Mouse (Mus musculus) cortical plate, adult 2 months (tissue): ENCODE data around the gene Fam129c. TPM values are rescaled to one million over a fixed set of nuclear protein-coding genes. Genes with fewer than 3 reads are reported as not detected.
A peak's percentile ranks its signal among the peaks of the same experiment; 100 is the strongest.

Source experiments
- H3K27ac ChIP-seq: fragments of 200-500 bp; 2 replicates; pipeline ENCODE4 v1.5.1; 2012; ENCODE audit warnings: low read length, control low read depth, inconsistent platforms; ENCODE audit not compliant: insufficient read depth
- H3K4me1 ChIP-seq: fragments of 200-500 bp; 2 replicates; pipeline ENCODE4 v1.6.1; 2011; ENCODE audit warnings: low read length; ENCODE audit not compliant: control insufficient read depth, insufficient read depth
- H3K4me3 ChIP-seq: fragments of 200-500 bp; 2 replicates; pipeline ENCODE4 v1.5.1; 2011; ENCODE audit warnings: mild to moderate bottlenecking, low read length, control low read depth; ENCODE audit not compliant: insufficient read depth
- CTCF ChIP-seq: fragments of 200-500 bp; IDR thresholded peaks from 2 replicates; pipeline ENCODE4 v1.5.1; 2011; ENCODE audit warnings: mild to moderate bottlenecking, control low read depth, low read length; ENCODE audit not compliant: insufficient read depth; ENCODE audit errors: extremely low read depth
- POLR2A ChIP-seq: fragments of 200-500 bp; IDR thresholded peaks from 2 replicates; pipeline ENCODE4 v1.6.1; 2011; ENCODE audit warnings: mild to moderate bottlenecking, low read length, control low read depth; ENCODE audit not compliant: insufficient read depth; ENCODE audit errors: extremely low read depth
- polyA plus RNA-seq: library from polyadenylated mRNA; depleted of rRNA; stranded (reverse); fragments of >200 nt; gene quantifications from 2 replicates; pipeline ENCODE4 v1.2.3, GENCODE M21; 2012

Fam129c gene
- polyA plus RNA-seq, 1 experiment = 2.8 TPM

- TF ChIP-seq CTCF (no peak), POLR2A (peak; percentile 16; the same call in 1 of the 2 replicates)
- Histone ChIP-seq H3K4me1 (peaks cover 5% of the 10 kb centered on the region), H3K4me3 (peak within 1 kb of the TSS; percentile 99), H3K27ac (peak within 1 kb of the TSS; percentile 99)
These were observed 5.7 kb upstream of the Fam129c start, which contains the start of gene Pgls for GRCm38 (mm10) chr8:71591471-71592373. TSS of gene Pgls (plus strand) at chr8:71592176.

GRCm38 (mm10) chr8:71592374-71593170 is 4.9 kb upstream of the Fam129c start:
- H3K4me3 ChIP-seq = peak overlapping the region; percentile 99
- TF ChIP-seq CTCF = no peak
- TF ChIP-seq POLR2A = no peak
- H3K4me1 ChIP-seq = peaks cover 5% of the 10 kb centered on the region
- H3K27ac ChIP-seq = peak overlapping the region; percentile 99

DNA sequence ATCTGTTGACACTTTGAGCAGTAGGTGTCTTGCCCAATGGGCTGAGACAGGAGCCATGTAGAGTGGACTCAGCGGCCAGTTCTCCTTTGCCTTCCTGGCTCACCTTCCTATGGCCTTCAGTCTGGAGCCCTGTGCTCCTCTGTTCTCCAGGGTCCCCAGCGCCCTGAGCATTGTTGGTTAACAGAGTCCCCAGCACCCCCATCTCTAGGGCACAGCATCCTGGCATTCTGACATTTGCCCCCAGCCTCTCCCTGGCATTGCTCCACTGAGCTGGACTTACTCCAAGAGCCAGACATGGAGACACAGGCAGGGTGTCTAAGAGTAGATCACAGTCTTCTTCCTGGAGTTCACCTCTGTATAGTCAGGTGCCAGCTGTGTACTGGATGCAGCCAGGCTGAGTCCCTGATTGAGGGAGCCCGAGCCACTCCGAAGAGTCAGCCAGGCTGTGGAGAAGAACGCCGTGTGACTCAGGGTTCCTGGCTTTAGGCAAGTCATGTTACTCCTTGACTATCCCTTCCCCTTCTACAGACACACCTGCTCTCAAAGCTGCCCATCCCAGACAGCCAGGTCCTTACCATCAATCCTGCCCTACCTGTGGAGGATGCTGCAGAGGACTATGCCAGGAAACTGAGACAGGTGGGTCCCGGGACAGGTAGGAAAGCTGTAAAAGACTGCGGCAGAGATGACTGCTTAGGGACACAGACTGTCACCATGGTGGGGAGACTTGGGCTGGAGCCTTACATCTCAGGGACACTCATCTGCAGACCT is 3.7 kb upstream of the Fam129c start:
- Histone ChIP-seq H3K27ac (no peak overlapping the region), H3K4me1 (peaks cover 5% of the 10 kb centered on the region), H3K4me3 (no peak overlapping the region)
- TF ChIP-seq CTCF (no peak), POLR2A (no peak)

DNA sequence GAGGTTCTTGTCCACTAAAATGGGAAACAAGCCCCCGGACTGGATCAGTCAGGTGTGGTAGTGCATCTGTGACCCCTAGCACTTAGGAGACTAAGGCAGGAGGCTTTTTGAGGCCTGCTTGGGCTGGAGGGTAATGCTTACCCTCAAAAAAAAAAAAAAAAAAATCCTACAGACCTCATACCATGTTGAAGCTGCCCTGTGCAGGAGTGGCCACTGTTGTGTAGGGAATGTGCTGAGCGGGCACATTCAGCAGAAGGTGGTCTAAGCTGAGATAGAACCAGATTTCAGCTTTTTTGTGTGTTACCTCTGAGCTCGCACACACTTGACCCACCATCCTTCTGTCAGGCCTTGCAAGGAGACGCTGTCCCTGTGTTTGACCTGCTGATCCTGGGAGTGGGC is 3.1 kb upstream of the Fam129c start:
- no peak for TF ChIP-seq CTCF
- no peak for TF ChIP-seq POLR2A
- no peak overlapping the region for H3K4me3 ChIP-seq

DNA sequence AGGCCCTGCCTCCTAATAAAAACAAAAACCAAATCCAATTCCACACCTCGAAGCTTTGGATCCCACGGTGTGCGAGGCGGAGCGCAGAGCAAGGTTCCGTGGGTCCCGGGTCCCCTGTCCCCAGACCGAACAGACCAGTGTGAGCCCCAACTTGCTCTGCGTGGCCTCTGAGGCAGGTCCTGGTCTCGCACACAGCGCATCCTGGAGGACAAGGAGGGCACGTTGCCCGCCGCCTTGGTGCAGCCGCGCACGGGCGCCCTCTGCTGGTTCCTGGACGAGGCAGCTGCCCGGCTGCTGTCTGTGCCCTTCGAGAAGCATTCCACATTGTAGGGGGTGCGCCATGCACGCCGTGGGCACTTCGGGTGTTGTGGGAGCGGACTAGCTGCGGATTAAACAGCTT is 1.6 kb upstream of the Fam129c start:
- H3K4me3 ChIP-seq = peak overlapping the region; percentile 13

More for the DNA sequence above, 3.1 kb upstream of the Fam129c start:
- no peak overlapping the region for H3K27ac ChIP-seq
- H3K4me1 ChIP-seq = peaks cover 5% of the 10 kb centered on the region

DNA sequence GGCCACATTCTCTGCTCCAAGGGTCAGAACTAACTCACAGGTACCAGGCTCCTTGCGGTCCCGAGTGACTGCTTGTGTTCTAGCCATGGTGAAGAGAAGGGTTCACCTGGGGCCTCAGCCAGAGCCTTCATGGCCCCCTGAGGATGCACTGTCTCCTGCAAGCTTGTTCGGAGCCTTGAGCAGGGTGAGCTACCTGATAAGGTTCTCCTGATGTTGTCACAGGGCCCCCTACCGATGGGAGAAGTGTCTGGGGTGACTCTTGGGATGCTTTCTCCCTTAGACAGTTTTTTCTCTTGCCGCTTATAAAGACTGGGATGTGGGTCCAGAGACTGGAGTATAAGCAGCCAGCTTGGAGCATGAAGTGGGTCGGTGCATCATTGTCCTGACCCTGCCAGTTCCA is 1.1 kb upstream of the Fam129c start:
- H3K4me1 ChIP-seq = peaks cover 3% of the 10 kb centered on the region
- TF ChIP-seq CTCF (no peak), POLR2A (no peak)
- H3K4me3 ChIP-seq = no peak overlapping the region
- H3K27ac ChIP-seq = no peak overlapping the region

More for the DNA sequence above, 1.6 kb upstream of the Fam129c start:
- Histone ChIP-seq H3K27ac (no peak overlapping the region), H3K4me1 (peaks cover 3% of the 10 kb centered on the region)
- TF ChIP-seq CTCF = peak; percentile 93
- peak; percentile 36; the same call in 1 of the 2 replicates for TF ChIP-seq POLR2A

DNA sequence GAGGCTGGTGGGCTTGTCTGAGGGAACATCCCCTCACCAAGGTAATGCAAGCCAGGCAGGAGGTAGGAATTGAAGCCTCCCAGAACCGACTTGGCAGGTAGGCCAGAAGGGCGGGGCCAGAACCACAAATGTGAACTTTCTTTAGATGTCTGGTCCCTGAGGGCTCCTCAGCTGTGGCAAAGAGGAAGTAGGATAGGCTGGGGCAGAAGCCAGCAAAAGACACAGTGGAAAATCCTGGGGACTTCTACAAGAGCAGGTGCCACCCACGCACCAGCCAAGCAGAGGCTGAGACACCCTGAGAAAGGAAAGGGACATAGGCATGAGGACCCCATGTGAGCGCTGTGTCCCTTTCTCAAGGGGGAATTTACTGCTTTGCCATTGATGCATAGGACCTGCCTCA is 650 bp upstream of the Fam129c start:
- H3K4me1 ChIP-seq = peaks cover 3% of the 10 kb centered on the region
- TF ChIP-seq POLR2A = no peak
- no peak overlapping the region for H3K27ac ChIP-seq
- H3K4me3 ChIP-seq = no peak overlapping the region

DNA sequence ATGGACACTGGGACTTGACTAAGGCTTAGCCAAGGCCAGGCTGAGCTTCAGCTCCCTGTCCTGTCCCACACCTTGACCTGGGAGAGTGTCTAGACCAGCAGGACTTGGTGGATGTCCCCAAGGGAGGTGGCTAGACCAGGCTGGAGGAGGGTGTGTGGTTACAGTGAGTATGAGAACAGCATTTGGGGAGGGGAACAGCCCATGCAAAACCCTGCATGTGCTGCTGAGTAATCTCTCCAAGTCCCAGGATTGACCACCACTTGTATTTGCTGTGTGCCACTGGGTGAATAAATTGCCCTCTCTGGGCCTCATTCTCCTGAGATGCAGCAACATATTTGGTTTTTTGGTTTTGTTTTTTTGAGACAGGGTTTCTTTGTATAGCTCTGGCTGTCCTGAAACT is 927 bp downstream of the Fam129c start:
- H3K4me3 ChIP-seq = no peak overlapping the region
- no peak overlapping the region for H3K27ac ChIP-seq
- H3K4me1 ChIP-seq = no peaks in the 10 kb centered on the region
- no peak for TF ChIP-seq POLR2A
- TF ChIP-seq CTCF = no peak

DNA sequence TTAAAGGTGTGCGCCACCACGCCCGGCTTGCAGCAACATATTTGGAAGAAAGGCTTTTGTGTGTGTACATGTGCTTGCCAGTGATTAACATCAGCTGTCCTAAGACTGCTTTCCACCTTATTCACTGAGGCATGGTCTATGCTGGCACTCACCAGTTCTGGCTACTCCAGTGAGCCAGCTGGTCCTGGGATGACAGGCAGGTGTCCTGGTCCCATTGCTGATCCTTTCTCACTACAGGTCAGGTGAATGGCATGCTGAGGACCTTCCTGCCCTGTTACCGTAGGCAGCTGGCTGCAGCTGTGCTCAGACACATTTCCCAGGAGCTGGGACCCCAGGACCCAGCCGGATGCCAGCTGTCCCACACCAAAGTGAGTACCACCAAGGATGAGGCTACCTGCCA is 1.4 kb downstream of the Fam129c start:
- Histone ChIP-seq H3K4me3 (no peak overlapping the region), H3K4me1 (no peaks in the 10 kb centered on the region), H3K27ac (no peak overlapping the region)
- TF ChIP-seq POLR2A = no peak
- no peak for TF ChIP-seq CTCF
